Mouse (Mus musculus): ENCODE results near the gene H2al1c.
"Not testable (repeated sequence)": the region's sequence is repeated elsewhere in the genome, so short reads cannot be mapped to it uniquely, and the experiment has no call there.

DNA sequence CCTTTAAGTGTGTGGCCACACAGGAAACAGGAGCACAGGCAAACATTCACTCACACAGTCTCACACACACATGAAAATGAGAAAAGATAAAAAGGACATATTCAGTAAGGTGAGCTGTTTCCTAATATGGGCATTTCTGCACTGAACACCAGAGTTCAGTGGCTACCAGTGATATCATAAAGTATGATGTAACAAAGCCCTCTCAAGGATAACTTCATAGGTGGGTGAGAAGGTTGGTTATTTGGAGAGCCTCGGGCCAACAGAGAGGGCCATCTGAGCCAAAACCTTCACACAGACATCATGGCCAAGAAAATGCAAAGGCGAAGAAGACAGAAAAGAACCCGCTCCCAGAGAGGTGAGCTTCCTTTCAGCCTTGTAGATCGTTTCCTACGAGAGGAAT is 18.9 kb downstream of the H2al1c start, which contains the start of gene H2al1i:
- not testable (repeated sequence) for TF ChIP-seq CTCF (conservative IDR thresholded peaks at IDR 0.05; ENCODE audit: insufficient read depth, insufficient read length, low read depth, low read length); POLR2A (IDR thresholded peaks at IDR 0.05; ENCODE audit: low read depth, low read length)
